Mouse (Mus musculus) cerebellum, adult 2 months (tissue): ENCODE results near the gene Psenen. TPM values are rescaled to one million over a fixed set of nuclear protein-coding genes. Genes with fewer than 3 reads are reported as not detected.
A peak's percentile ranks its signal among the peaks of the same experiment; 100 is the strongest.

Source experiments
- DNase-seq, 2 experiments: peaks; one replicate each; pipeline ENCODE4 v3.0.0; 2021
- H3K27ac ChIP-seq: fragments of 200-500 bp; 2 replicates; pipeline ENCODE4 v1.5.1; 2012; ENCODE audit warnings: low read length, control low read depth, inconsistent platforms; ENCODE audit not compliant: insufficient read depth
- H3K27me3 ChIP-seq: fragments of 200-500 bp; 2 replicates; pipeline ENCODE4 v1.6.1; 2012; ENCODE audit warnings: inconsistent platforms, mild to moderate bottlenecking, low read length, moderate library complexity; ENCODE audit not compliant: control insufficient read depth, insufficient read depth
- H3K4me1 ChIP-seq: fragments of 200-500 bp; 2 replicates; pipeline ENCODE4 v1.6.1; 2011; ENCODE audit warnings: low read length; ENCODE audit not compliant: control insufficient read depth, insufficient read depth
- H3K4me3 ChIP-seq: fragments of 200-500 bp; replicated peaks from 2 replicates; pipeline ENCODE3; 2011; ENCODE audit warnings: mild to moderate bottlenecking, low read depth, low read length, control low read depth; ENCODE audit not compliant: insufficient read depth
- CTCF ChIP-seq: fragments of 200-500 bp; IDR thresholded peaks from 2 replicates; pipeline ENCODE4 v1.5.1; 2011; ENCODE audit warnings: low read depth, mild to moderate bottlenecking, control low read depth, low read length, moderate library complexity, borderline replicate concordance; ENCODE audit not compliant: insufficient read depth
- POLR2A ChIP-seq: fragments of 200-500 bp; IDR thresholded peaks from 2 replicates; pipeline ENCODE4 v1.6.1; 2011; ENCODE audit warnings: low read length, control low read depth, borderline replicate concordance; ENCODE audit not compliant: insufficient read depth
- WGBS: fragments of 180-500 bp; shearing (Covaris S2); methylation state at CpG from one replicate; pipeline ENCODE4 v1.1.7; 2018; 5-methylcytosine and 5-hydroxymethylcytosine counted together
- polyA plus RNA-seq: library from polyadenylated mRNA; depleted of rRNA; stranded (reverse); fragments of >200 nt; gene quantifications from 2 replicates; pipeline ENCODE4 v1.2.3, GENCODE M21; 2012

Gene Psenen
- polyA plus RNA-seq, 1 experiment, result 147 TPM

DNA sequence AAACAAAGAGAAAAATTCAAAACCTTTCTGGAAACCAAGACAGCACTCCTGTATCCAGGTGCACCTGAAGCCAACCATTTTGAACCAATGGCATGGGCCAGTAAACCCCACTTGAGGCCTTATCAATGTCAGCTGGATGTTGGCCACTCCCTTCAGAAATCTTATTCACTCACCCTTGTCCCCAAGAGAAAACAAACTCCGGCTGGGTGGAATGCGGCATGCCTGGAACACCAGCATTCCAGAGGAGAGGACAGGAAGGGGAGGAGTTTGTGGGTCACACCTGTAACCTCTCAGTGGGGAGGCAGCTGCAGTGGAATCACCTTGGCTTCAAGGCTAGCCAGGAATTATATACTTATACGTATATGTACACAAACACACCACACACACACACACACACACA is 39.2 kb upstream of the Psenen start:
- H3K4me3 ChIP-seq, result no peak overlapping the region
- 72% methylated on average over 3 of the region's 3 CpGs for WGBS
- H3K27me3 ChIP-seq, result no peaks in the 10 kb centered on the region
- DNase-seq, result no peak
- TF ChIP-seq POLR2A, result no peak
- no peak for TF ChIP-seq CTCF
- H3K27ac ChIP-seq, result no peak overlapping the region
- H3K4me1 ChIP-seq, result peaks cover 6% of the 10 kb centered on the region

DNA sequence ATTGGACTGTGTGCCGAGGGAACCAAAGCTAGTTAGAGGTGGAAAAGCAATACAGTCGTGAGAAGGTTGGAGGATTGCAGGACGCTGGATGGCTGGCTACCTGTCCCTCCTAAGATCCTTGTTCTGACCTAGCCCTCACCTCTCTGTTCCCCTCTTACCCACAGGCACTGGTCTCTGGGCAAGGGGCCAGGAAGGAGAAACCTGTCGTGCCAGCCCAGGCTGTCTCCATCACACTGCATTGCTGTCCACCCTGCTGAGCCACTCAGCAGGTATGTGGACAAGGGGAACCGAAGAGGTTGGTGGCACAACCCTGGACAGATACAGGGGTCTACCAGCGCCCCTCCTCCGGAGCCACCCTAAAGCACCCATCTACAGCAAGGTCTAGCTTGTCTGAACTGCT is 37.2 kb upstream of the Psenen start:
- Histone ChIP-seq H3K27ac (peak overlapping the region; percentile 37; the same call in 1 of the 2 replicates), H3K4me3 (no peak overlapping the region), H3K27me3 (no peaks in the 10 kb centered on the region), H3K4me1 (peaks cover 6% of the 10 kb centered on the region)
- no peak for DNase-seq
- 45% methylated on average over 7 of the region's 7 CpGs for WGBS
- TF ChIP-seq POLR2A (no peak), CTCF (no peak)

DNA sequence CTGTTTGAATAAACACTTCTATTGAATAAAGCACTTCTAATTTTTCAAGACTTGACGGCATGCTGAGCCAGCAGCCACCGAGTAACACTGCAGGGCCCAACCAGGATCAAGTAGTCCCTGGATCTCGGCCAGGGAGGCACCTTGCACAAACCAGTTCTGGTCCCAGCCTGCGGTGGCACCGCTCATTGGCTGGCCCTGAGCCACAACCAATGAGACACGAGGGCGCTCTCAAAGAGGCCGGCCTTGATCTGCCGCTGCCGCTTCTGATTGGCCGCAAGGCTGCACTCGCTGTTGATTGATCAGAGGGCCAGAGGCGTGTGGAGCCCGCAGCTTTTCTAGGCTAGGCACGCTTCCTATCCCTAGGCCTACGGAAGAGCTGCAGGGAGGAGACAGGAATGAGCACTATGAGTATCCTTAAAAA is 36.5 kb upstream of the Psenen start:
- TF ChIP-seq POLR2A (peak; percentile 59; the same call in 1 of the 2 replicates), CTCF (no peak)
- Histone ChIP-seq H3K4me3 (peak overlapping the region; percentile 31), H3K27me3 (no peaks in the 10 kb centered on the region), H3K27ac (peak overlapping the region; percentile 37; the same call in 1 of the 2 replicates), H3K4me1 (peaks cover 6% of the 10 kb centered on the region)
- DNase-seq, result peak; percentile 95 to 98
- 2% methylated on average over 16 of the region's 16 CpGs for WGBS

DNA sequence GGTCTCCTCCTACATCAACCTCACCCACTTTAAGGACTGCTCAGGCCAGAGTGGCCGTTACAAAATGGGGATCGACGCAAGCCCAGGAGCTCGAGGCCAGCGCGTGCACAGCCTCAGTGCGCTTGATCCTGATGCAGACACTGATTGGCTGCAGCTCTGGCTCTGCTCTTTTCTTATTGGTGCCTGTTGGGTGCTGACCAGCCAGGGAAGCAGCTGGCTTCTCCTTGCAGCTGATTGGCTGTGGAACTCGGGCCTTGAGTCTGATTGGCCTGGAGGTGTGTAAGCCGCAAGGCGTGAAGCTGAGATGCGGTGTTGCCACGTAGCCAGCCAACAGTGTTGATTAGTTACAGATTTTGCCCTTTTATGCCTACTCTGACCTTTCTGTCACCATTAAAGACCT is 35.4 kb upstream of the Psenen start, which contains the start of gene Zbtb32:
Zbtb32 (minus strand) TSS at position 124 of the 400 bp plus-strand sequence.
- H3K4me3 ChIP-seq, result peak within 1 kb of the TSS; percentile 15
- 93% methylated on average over 12 of the region's 12 CpGs for WGBS
- TF ChIP-seq POLR2A (no peak), CTCF (no peak)
- H3K27me3 ChIP-seq, result no peaks in the 10 kb centered on the region
- peaks cover 6% of the 10 kb centered on the region for H3K4me1 ChIP-seq
- H3K27ac ChIP-seq, result no peak within 1 kb of the TSS
- no peak for DNase-seq

DNA sequence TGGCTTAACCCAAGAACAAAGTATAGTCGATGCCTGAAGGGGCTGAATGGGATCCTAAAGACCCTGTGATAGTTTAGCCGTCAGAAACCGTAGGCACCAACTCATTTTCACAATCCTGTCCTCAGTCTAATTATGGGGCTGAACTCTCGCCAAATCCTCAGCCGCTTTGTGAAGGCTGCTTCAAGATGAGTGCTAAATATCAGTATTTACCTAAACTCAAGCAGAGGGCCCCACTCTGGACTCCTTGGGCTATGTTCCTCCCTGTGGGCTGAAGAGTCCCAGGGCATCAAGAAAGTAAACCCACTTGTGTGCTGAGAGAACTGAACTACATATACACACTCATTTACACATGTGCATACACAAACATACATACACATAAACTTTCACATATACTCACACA is 33.4 kb upstream of the Psenen start:
- TF ChIP-seq CTCF (no peak), POLR2A (no peak)
- no peak for DNase-seq
- H3K4me3 ChIP-seq, result no peak overlapping the region
- no peaks in the 10 kb centered on the region for H3K27me3 ChIP-seq
- H3K4me1 ChIP-seq, result peaks cover 6% of the 10 kb centered on the region
- 59% methylated on average over 5 of the region's 5 CpGs for WGBS
- no peak overlapping the region for H3K27ac ChIP-seq

DNA sequence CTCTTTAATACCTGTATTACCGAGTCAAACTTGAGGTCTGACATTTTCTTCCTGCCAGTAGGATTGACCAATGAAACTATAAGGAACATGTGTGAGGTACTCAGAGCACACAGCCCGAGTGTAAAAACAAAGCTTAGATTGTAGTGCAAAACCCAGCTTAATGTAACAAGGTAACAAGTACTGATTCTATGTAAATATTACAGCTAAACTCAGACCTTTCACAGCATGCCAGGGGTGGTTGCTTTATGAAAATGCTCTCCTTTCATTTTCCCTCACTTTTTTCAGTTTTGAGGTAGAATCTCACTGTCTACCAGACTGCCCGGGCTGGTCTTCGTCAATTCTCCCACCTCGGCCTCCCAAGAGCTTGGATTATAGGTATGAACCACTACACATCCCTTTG is 32.7 kb upstream of the Psenen start:
- Histone ChIP-seq H3K4me3 (no peak overlapping the region), H3K27me3 (no peaks in the 10 kb centered on the region), H3K27ac (no peak overlapping the region), H3K4me1 (peaks cover 6% of the 10 kb centered on the region)
- no peak for DNase-seq
- WGBS, result 84% methylated on average over 5 of the region's 5 CpGs
- TF ChIP-seq POLR2A (no peak), CTCF (no peak)

DNA sequence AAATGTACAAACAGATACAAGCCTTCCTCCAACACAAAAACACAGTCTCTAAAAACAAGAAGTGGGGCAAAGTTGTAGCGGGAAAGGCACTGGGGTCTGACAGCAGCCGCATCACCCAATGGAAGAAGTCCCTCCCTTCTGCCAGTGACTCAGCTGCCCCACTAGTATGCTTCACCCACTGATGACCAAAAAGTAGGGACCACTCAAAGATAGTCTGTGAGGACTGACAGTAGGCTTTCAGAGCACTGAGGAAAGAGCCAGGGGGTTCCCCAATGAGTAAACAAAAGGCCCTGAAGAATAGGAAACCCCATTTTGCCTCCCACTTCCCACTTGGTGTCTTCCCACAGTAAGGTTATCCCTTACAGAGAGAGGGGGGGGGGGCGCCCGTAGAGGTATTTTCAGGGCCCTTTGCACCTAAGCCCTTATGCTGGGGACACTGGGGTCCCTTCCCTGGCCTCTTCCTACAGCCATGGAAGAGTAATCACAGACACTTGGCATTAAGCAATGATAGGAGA is 31.1 kb upstream of the Psenen start:
- WGBS, result 58% methylated on average over 4 of the region's 4 CpGs

DNA sequence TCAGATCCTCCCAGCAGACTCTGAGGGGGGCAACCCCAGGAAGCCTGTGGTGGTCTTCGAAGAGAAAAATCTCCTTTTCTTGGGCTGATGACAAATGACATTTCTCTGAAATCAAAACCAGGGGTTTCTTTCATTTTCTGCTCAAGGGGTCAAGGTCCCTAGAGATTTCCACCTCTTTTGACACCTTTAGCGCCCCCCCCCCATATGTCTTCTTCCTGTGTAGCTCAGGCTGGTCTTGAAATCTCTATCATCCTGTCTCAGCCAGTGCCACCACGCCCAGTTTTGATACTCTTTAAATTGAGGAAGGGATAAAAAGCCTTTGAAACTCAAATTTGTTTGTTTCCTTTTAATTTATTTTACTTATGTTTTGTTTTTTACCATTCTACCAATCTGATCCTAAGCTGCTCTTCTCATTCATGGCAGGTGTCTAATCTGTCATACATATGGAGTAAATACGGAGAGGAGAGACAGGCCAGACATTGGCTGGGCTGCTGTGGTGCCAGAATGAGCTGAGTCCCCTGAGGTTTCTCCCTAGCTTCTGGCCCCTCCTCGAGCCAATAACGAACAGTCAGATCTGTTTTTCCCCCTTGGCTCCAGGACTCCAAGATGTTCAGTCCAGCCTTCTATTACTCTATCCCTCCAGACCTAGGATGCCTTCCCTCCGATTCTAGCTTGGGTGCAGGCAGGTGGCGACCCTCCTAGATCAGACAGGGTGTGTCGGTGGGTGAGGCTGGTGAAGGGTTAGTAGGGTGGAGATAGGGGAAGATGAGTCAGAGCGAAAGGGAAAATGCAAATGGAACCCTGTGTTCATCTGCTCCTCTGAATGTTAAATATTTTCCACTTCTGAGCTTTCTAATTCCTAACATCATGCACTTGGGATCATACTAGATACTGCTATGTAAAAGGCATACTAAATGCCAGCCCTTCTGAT is 30.4 kb upstream of the Psenen start:
- Histone ChIP-seq H3K4me1 (no peaks in the 10 kb centered on the region), H3K4me3 (no peak overlapping the region), H3K27ac (no peak overlapping the region), H3K27me3 (no peaks in the 10 kb centered on the region)
- TF ChIP-seq CTCF (no peak), POLR2A (no peak)
- no peak for DNase-seq
- WGBS, result 52% methylated on average over 10 of the region's 10 CpGs

More for the DNA sequence above, 31.1 kb upstream of the Psenen start:
- H3K4me1 ChIP-seq, result no peaks in the 10 kb centered on the region
- no peak for DNase-seq
- H3K4me3 ChIP-seq, result no peak overlapping the region
- no peak for TF ChIP-seq POLR2A
- TF ChIP-seq CTCF, result no peak
- no peak overlapping the region for H3K27ac ChIP-seq
- no peaks in the 10 kb centered on the region for H3K27me3 ChIP-seq
